Comparison of ENCODE assay signal across 9 mouse cellular contexts in genomic region chrX:134609472-134609871, GRCm38 (mm10). TPM values are rescaled to one million over a fixed set of nuclear protein-coding genes. Genes with fewer than 3 reads are reported as not detected.
DNase-seq lines count a peak whose midpoint lies in the region; ATAC-seq and TF ChIP-seq lines count a peak whose summit lies in the region.
"Had no signal": no experiment of that assay in that cellular context is flagged by ENCODE, and none has a peak within 500 bp of the region (broad histone marks: within the 10 kb centered on the region; RNA-seq: fewer than 3 reads in every experiment).

No protein-coding gene starts in this region.

- no peaks in the 10 kb centered on the region for H3K27me3 ChIP-seq in heart, postnatal 0 days (ENCODE audit: control insufficient read depth, insufficient read depth, low read length)
- H3K27me3 ChIP-seq in midbrain, embryonic 16.5 days (ENCODE audit: control insufficient read depth, insufficient read depth, low read depth, low read length), result no peaks in the 10 kb centered on the region
- peaks cover 19% of the 10 kb centered on the region for H3K27me3 ChIP-seq in midbrain, embryonic 10.5 days (ENCODE audit: low read depth, poor library complexity, severe bottlenecking)
- H3K27me3 ChIP-seq: limb, embryonic 13.5 days had no signal

- no peak for ATAC-seq in heart, postnatal 0 days (ENCODE audit: insufficient read depth, low read depth)
- peak; percentile 49 for ATAC-seq in midbrain, embryonic 16.5 days
- ATAC-seq in erythroblast, adult 5-6 weeks (replicated peaks; ENCODE audit: low FRiP score, poor library complexity, severe bottlenecking), result 0 out of 2 replicates have a peak, but pooled peaks have one; percentile 48

- H3K4me1 ChIP-seq in heart, postnatal 0 days (ENCODE audit: control insufficient read depth, insufficient read depth), result no peaks in the 10 kb centered on the region
- H3K4me1 ChIP-seq in midbrain, embryonic 16.5 days (ENCODE audit: control insufficient read depth, insufficient read depth, low read length), result no peaks in the 10 kb centered on the region; the same call in 1 of the 2 replicates
- peaks cover 11% of the 10 kb centered on the region for H3K4me1 ChIP-seq in midbrain, embryonic 10.5 days
- H3K4me1 ChIP-seq: limb, embryonic 13.5 days had no signal

- H3K36me3 ChIP-seq in heart, postnatal 0 days (replicated peaks; ENCODE audit: control insufficient read depth, insufficient read depth, low read length), result no peaks in the 10 kb centered on the region
- no peaks in the 10 kb centered on the region for H3K36me3 ChIP-seq in midbrain, embryonic 16.5 days (ENCODE audit: control insufficient read depth, insufficient read depth, low read length)
- peaks cover 13% of the 10 kb centered on the region for H3K36me3 ChIP-seq in midbrain, embryonic 10.5 days
- H3K36me3 ChIP-seq: limb, embryonic 13.5 days had no signal

- no peak overlapping the region for H3K27ac ChIP-seq in heart, postnatal 0 days (ENCODE audit: low read depth)
- no peak overlapping the region for H3K27ac ChIP-seq in midbrain, embryonic 16.5 days (ENCODE audit: low read length)
- no peak overlapping the region for H3K27ac ChIP-seq in midbrain, embryonic 10.5 days (replicated peaks)
- H3K27ac ChIP-seq: limb, embryonic 13.5 days had no signal

- intact Hi-C loops in heart, postnatal 25 days (cut with DNase I), result loop anchor here (5.0 kb wide), 1 partner anchor 318 kb away; no protein-coding TSS in a partner anchor
- intact Hi-C loops in left cerebral cortex, postnatal 4 days (cut with DNase I), result loop anchor here (5.0 kb wide), 1 partner anchor 303 kb away; no protein-coding TSS in a partner anchor

- peak; percentile 27 for DNase-seq in heart, postnatal 0 days (ENCODE audit: low spot score)
- no peak for DNase-seq in heart, postnatal 25 days (ENCODE audit: low spot score)
- DNase-seq in midbrain, embryonic 10.5 days (ENCODE audit: low spot score), result no peak
- peak; percentile 14 for DNase-seq in thymus, postnatal 4 days
- DNase-seq in adrenal gland, adult 18-20 months (ENCODE audit: low spot score in 2 of 2), result no peak
- no peak for DNase-seq in left cerebral cortex, postnatal 4 days

- H3K9me3 ChIP-seq in heart, postnatal 0 days (replicated peaks; ENCODE audit: control insufficient read depth, low read length), result no peaks in the 10 kb centered on the region
- no peaks in the 10 kb centered on the region for H3K9me3 ChIP-seq in midbrain, embryonic 16.5 days (replicated peaks; ENCODE audit: control insufficient read depth, low read length, poor library complexity, severe bottlenecking)
- no peaks in the 10 kb centered on the region for H3K9me3 ChIP-seq in midbrain, embryonic 10.5 days (replicated peaks)
- H3K9me3 ChIP-seq: limb, embryonic 13.5 days had no signal

- H3K4me2 ChIP-seq in heart, postnatal 0 days (ENCODE audit: low read depth, low read length), result no peak overlapping the region
- no peak overlapping the region for H3K4me2 ChIP-seq in midbrain, embryonic 16.5 days (ENCODE audit: low read length)
- H3K4me2 ChIP-seq: limb, embryonic 13.5 days had no signal

- H3K4me3 ChIP-seq in heart, postnatal 0 days (ENCODE audit: low read depth, low read length), result no peak overlapping the region
- no peak overlapping the region for H3K4me3 ChIP-seq in midbrain, embryonic 16.5 days (ENCODE audit: low read depth, low read length)
- H3K4me3 ChIP-seq in midbrain, embryonic 10.5 days, result no peak overlapping the region
- H3K4me3 ChIP-seq: limb, embryonic 13.5 days had no signal

- TF ChIP-seq EP300 in heart, postnatal 0 days (IDR thresholded peaks at IDR 0.05; ENCODE audit: low read depth), result no peak

- TF ChIP-seq CTCF in heart, postnatal 0 days (IDR thresholded peaks at IDR 0.05; ENCODE audit: low read depth), result peak; percentile 34

- 28% methylated on average over 4 of the region's 4 CpGs for WGBS in heart, postnatal 0 days
- 53% methylated on average over 4 of the region's 4 CpGs for WGBS in midbrain, embryonic 16.5 days
- WGBS in midbrain, embryonic 10.5 days, result 47% methylated on average over 4 of the region's 4 CpGs

- H3K9ac ChIP-seq in heart, postnatal 0 days (replicated peaks; ENCODE audit: low read depth, low read length), result no peak overlapping the region
- H3K9ac ChIP-seq in midbrain, embryonic 16.5 days (ENCODE audit: low read depth, low read length), result no peak overlapping the region
- H3K9ac ChIP-seq: limb, embryonic 13.5 days had no signal

RNA-seq across cellular contexts. Expression of gene Hnrnph2, which starts 8.5 kb away (rescaled TPM):
- total RNA-seq in heart, postnatal 0 days (2014; rRNA removed; ENCODE audit: low replicate concordance), result 37.1 and 43.9 TPM in 2 replicates
- polyA plus RNA-seq in heart, postnatal 0 days (2015; fragmentation: Nextera tagmentation; extraction: Ambion mirVana), result 98.4 and 102 TPM in 2 replicates
- total RNA-seq in heart, postnatal 25 days (2021), result 10 to 100 TPM; 61.4 to 75.0 TPM
- 143 and 151 TPM in 2 replicates for polyA plus RNA-seq in midbrain, embryonic 16.5 days (2015; fragmentation: Nextera tagmentation; extraction: Ambion mirVana)
- polyA plus RNA-seq in midbrain, embryonic 10.5 days (2016; fragmentation: Nextera tagmentation; extraction: Ambion mirVana), result 224 and 230 TPM in 2 replicates
- 36.5 and 47.0 TPM in 2 replicates for total RNA-seq in erythroblast, adult 5-6 weeks (2015; ENCODE audit: low replicate concordance)
- 76.8 and 92.0 TPM in 2 replicates for total RNA-seq in erythroblast, adult 5-6 weeks (2017; ENCODE audit: low replicate concordance)
- total RNA-seq in adrenal gland, adult 18-20 months (2021), result 100 to 1,000 TPM; 114 to 120 TPM
- 100 to 1,000 TPM; 111 to 112 TPM for total RNA-seq in left cerebral cortex, postnatal 4 days (2021)

RNA-seq across cellular contexts. Expression of gene Gla, which starts 8.5 kb away (rescaled TPM):
- total RNA-seq in heart, postnatal 0 days (2014; rRNA removed; ENCODE audit: low replicate concordance), result 0.50 and 4.1 TPM in 2 replicates
- polyA plus RNA-seq in heart, postnatal 0 days (2015; fragmentation: Nextera tagmentation; extraction: Ambion mirVana), result 1.5 and 1.8 TPM in 2 replicates
- 1 to 10 TPM; 1.6 to 2.1 TPM for total RNA-seq in heart, postnatal 25 days (2021)
- 3.2 and 3.8 TPM in 2 replicates for polyA plus RNA-seq in midbrain, embryonic 16.5 days (2015; fragmentation: Nextera tagmentation; extraction: Ambion mirVana)
- 7.9 and 9.2 TPM in 2 replicates for polyA plus RNA-seq in midbrain, embryonic 10.5 days (2016; fragmentation: Nextera tagmentation; extraction: Ambion mirVana)
- total RNA-seq in erythroblast, adult 5-6 weeks (2015; ENCODE audit: low replicate concordance), result 2.1 and 3.3 TPM in 2 replicates
- total RNA-seq in erythroblast, adult 5-6 weeks (2017; ENCODE audit: low replicate concordance), result 2.2 and 4.0 TPM in 2 replicates
- total RNA-seq in adrenal gland, adult 18-20 months (2021), result 10 to 100 TPM; 13.0 to 13.1 TPM
- 1 to 10 TPM; 5.6 to 6.7 TPM for total RNA-seq in left cerebral cortex, postnatal 4 days (2021)

RNA-seq across cellular contexts. Expression of gene Rpl36a, which starts 24.0 kb away (rescaled TPM):
- total RNA-seq in heart, postnatal 0 days (2014; rRNA removed; ENCODE audit: low replicate concordance), result 341 and 419 TPM in 2 replicates
- 246 and 247 TPM in 2 replicates for polyA plus RNA-seq in heart, postnatal 0 days (2015; fragmentation: Nextera tagmentation; extraction: Ambion mirVana)
- 100 to 1,000 TPM; 103 to 104 TPM for total RNA-seq in heart, postnatal 25 days (2021)
- polyA plus RNA-seq in midbrain, embryonic 16.5 days (2015; fragmentation: Nextera tagmentation; extraction: Ambion mirVana), result 144 and 152 TPM in 2 replicates
- polyA plus RNA-seq in midbrain, embryonic 10.5 days (2016; fragmentation: Nextera tagmentation; extraction: Ambion mirVana), result 260 and 328 TPM in 2 replicates
- 266 and 403 TPM in 2 replicates for total RNA-seq in erythroblast, adult 5-6 weeks (2015; ENCODE audit: low replicate concordance)
- total RNA-seq in erythroblast, adult 5-6 weeks (2017; ENCODE audit: low replicate concordance), result 548 and 594 TPM in 2 replicates
- 100 to 1,000 TPM; 229 to 239 TPM for total RNA-seq in adrenal gland, adult 18-20 months (2021)
- total RNA-seq in left cerebral cortex, postnatal 4 days (2021), result 100 to 1,000 TPM; 215 to 223 TPM

RNA-seq across cellular contexts. Expression of gene Btk, which starts 26.1 kb away (rescaled TPM):
- not detected in 2 replicates for total RNA-seq in heart, postnatal 0 days (2014; rRNA removed; ENCODE audit: low replicate concordance)
- polyA plus RNA-seq in heart, postnatal 0 days (2015; fragmentation: Nextera tagmentation; extraction: Ambion mirVana), result 0.34 and 0.49 TPM in 2 replicates
- total RNA-seq in heart, postnatal 25 days (2021), result 1 to 10 TPM; 1.0 to 1.1 TPM
- polyA plus RNA-seq in midbrain, embryonic 16.5 days (2015; fragmentation: Nextera tagmentation; extraction: Ambion mirVana), result 0.26 and 0.36 TPM in 2 replicates
- 1.0 and 1.3 TPM in 2 replicates for polyA plus RNA-seq in midbrain, embryonic 10.5 days (2016; fragmentation: Nextera tagmentation; extraction: Ambion mirVana)
- 11.9 and 14.2 TPM in 2 replicates for total RNA-seq in erythroblast, adult 5-6 weeks (2015; ENCODE audit: low replicate concordance)
- total RNA-seq in erythroblast, adult 5-6 weeks (2017; ENCODE audit: low replicate concordance), result 4.6 and 16.4 TPM in 2 replicates
- 1 to 10 TPM in 1 of 2 experiments, under 1 TPM in 1; 0.93 to 1.9 TPM for total RNA-seq in adrenal gland, adult 18-20 months (2021)
- under 1 TPM; 0.40 to 0.89 TPM for total RNA-seq in left cerebral cortex, postnatal 4 days (2021)

Comparison
In these comparisons a context has a peak if more than half of its experiments do, and no peak if none do; other contexts are left out.
1. DNase-seq: peak in heart, postnatal 0 days (single experiment) and thymus, postnatal 4 days (single experiment); none in heart, postnatal 25 days (single experiment), midbrain, embryonic 10.5 days (single experiment), adrenal gland, adult 18-20 months (0 of 2) and left cerebral cortex, postnatal 4 days (single experiment).